Mouse (Mus musculus): ENCODE results near the gene Chd9.

DNA sequence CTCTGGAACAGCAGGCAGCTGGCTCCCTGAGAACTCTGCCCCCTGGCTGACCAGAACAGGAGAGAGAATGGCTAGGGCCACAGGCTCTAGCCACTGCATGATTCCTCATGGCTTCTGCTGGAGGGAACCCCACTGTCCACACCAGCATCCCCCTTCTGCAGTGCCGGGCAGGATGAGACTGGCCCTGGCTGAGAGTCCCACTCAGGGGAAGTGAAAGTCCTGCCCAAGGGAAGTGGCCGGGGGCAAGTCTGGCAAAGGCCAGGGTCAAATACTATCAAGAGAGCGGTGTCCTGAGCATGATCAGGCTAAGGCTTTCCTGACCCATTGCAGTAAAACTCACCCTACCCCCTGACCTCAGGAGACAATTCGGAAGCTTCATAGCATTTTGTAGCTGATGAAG lies 44.9 kb downstream of the Chd9 start:
- no peak for TF ChIP-seq CTCF (conservative IDR thresholded peaks at IDR 0.05; ENCODE audit: insufficient read depth, insufficient read length, low read depth, low read length)
- no peak for TF ChIP-seq POLR2A (IDR thresholded peaks at IDR 0.05; ENCODE audit: low read depth, low read length)
